Mouse (Mus musculus) heart, embryonic 12.5 days (tissue): ENCODE measurements around the gene Nrcam. TPM values are rescaled to one million over a fixed set of nuclear protein-coding genes. Genes with fewer than 3 reads are reported as not detected.

Experiments used
- ATAC-seq: fragments of 200-750 bp; cut with Nextera tagmentation; 2 replicates; pipeline ENCODE4 v1.8.0; 2017; ENCODE audit warnings: moderate TSS enrichment, moderate library complexity; ENCODE audit not compliant: insufficient number of reproducible peaks, low FRiP score
- H3K27ac ChIP-seq: fragments of 300-500 bp; sonication (generic); 2 replicates; pipeline ENCODE4 v1.5.1; 2016; ENCODE audit warnings: mild to moderate bottlenecking, moderate library complexity; ENCODE audit not compliant: poor library complexity, severe bottlenecking
- H3K27me3 ChIP-seq: fragments of 300-500 bp; sonication (generic); replicated peaks from 2 replicates; pipeline ENCODE4 v1.6.1; 2016; ENCODE audit warnings: mild to moderate bottlenecking, moderate library complexity
- H3K36me3 ChIP-seq: fragments of 300-500 bp; sonication (generic); 2 replicates; pipeline ENCODE4 v1.6.1; 2016; ENCODE audit warnings: mild to moderate bottlenecking, moderate library complexity
- H3K4me1 ChIP-seq: fragments of 300-500 bp; sonication (generic); replicated peaks from 2 replicates; pipeline ENCODE4 v1.6.1; 2016; ENCODE audit warnings: mild to moderate bottlenecking
- H3K4me2 ChIP-seq: fragments of 300-500 bp; sonication (generic); 2 replicates; pipeline ENCODE4 v1.6.1; 2016; ENCODE audit warnings: mild to moderate bottlenecking, moderate library complexity
- H3K4me3 ChIP-seq: fragments of 300-500 bp; sonication (generic); 2 replicates; pipeline ENCODE4 v1.5.1; 2016; ENCODE audit warnings: mild to moderate bottlenecking
- H3K9ac ChIP-seq: fragments of 300-500 bp; sonication (generic); 2 replicates; pipeline ENCODE4 v1.6.1; 2016; ENCODE audit warnings: mild to moderate bottlenecking, moderate library complexity
- H3K9me3 ChIP-seq: fragments of 300-500 bp; sonication (generic); replicated peaks from 2 replicates; pipeline ENCODE4 v1.6.1; 2016; ENCODE audit warnings: mild to moderate bottlenecking, moderate library complexity
- WGBS: fragments of 180-500 bp; shearing (Covaris S2); methylation state at CpG from one replicate; pipeline ENCODE4 v1.1.7; 2016; 5-methylcytosine and 5-hydroxymethylcytosine counted together
- polyA plus RNA-seq: library from polyadenylated mRNA; unstranded; fragments of >200 nt; fragmentation: Nextera tagmentation; extraction: Ambion mirVana; gene quantifications from 2 replicates; pipeline ENCODE4 v1.2.1, GENCODE M21; 2016

The Nrcam gene
- polyA plus RNA-seq, 1 experiment from 2014 or later, result 0.92 TPM

- WGBS, result 61% methylated on average over 2 of the region's 2 CpGs
- Histone ChIP-seq H3K4me3 (no peak overlapping the region), H3K27ac (no peak overlapping the region), H3K9me3 (no peaks in the 10 kb centered on the region), H3K4me1 (no peaks in the 10 kb centered on the region), H3K27me3 (no peaks in the 10 kb centered on the region), H3K36me3 (no peaks in the 10 kb centered on the region), H3K4me2 (no peak overlapping the region), H3K9ac (no peak overlapping the region)
- no peak for ATAC-seq
Measured at GRCm38 (mm10) chr12:44554051-44554450, 225.4 kb downstream of the Nrcam start.

GRCm38 (mm10) chr12:44554808-44555207 is 226.1 kb downstream of the Nrcam start:
- WGBS, result 87% methylated on average over 1 of the region's 1 CpGs

GRCm38 (mm10) chr12:44560002-44560401 is 231.3 kb downstream of the Nrcam start:
- no peaks in the 10 kb centered on the region for H3K4me1 ChIP-seq
- H3K4me3 ChIP-seq, result no peak overlapping the region
- no peaks in the 10 kb centered on the region for H3K27me3 ChIP-seq
- no peak overlapping the region for H3K4me2 ChIP-seq
- no peak overlapping the region for H3K9ac ChIP-seq
- no peaks in the 10 kb centered on the region for H3K36me3 ChIP-seq
- ATAC-seq, result no peak
- no peak overlapping the region for H3K27ac ChIP-seq
- H3K9me3 ChIP-seq, result 0 out of 2 replicates have a peak, but pooled peaks cover 3% of the 10 kb centered on the region

More at GRCm38 (mm10) chr12:44554808-44555207, 226.1 kb downstream of the Nrcam start:
- H3K4me1 ChIP-seq, result no peaks in the 10 kb centered on the region
- H3K27ac ChIP-seq, result no peak overlapping the region
- no peak overlapping the region for H3K9ac ChIP-seq
- H3K27me3 ChIP-seq, result no peaks in the 10 kb centered on the region
- H3K4me2 ChIP-seq, result no peak overlapping the region
- ATAC-seq, result no peak
- no peak overlapping the region for H3K4me3 ChIP-seq
- H3K36me3 ChIP-seq, result no peaks in the 10 kb centered on the region
- H3K9me3 ChIP-seq, result no peaks in the 10 kb centered on the region

GRCm38 (mm10) chr12:44570070-44570469 is 241.4 kb downstream of the Nrcam start:
- Histone ChIP-seq H3K4me3 (no peak overlapping the region), H3K27me3 (no peaks in the 10 kb centered on the region), H3K9ac (no peak overlapping the region), H3K4me1 (no peaks in the 10 kb centered on the region), H3K9me3 (no peaks in the 10 kb centered on the region), H3K27ac (no peak overlapping the region), H3K36me3 (no peaks in the 10 kb centered on the region), H3K4me2 (no peak overlapping the region)
- 78% methylated on average over 7 of the region's 7 CpGs for WGBS
- ATAC-seq, result no peak

GRCm38 (mm10) chr12:44572664-44573063 is 244.0 kb downstream of the Nrcam start:
- Histone ChIP-seq H3K4me2 (no peak overlapping the region), H3K27ac (no peak overlapping the region), H3K9ac (no peak overlapping the region), H3K4me1 (no peaks in the 10 kb centered on the region), H3K4me3 (no peak overlapping the region), H3K9me3 (no peaks in the 10 kb centered on the region), H3K27me3 (no peaks in the 10 kb centered on the region), H3K36me3 (no peaks in the 10 kb centered on the region)
- ATAC-seq, result no peak
- WGBS, result 24% methylated on average over 3 of the region's 3 CpGs

- no peak overlapping the region for H3K9ac ChIP-seq
- no peaks in the 10 kb centered on the region for H3K27me3 ChIP-seq
- no peaks in the 10 kb centered on the region for H3K4me1 ChIP-seq
- no peak for ATAC-seq
- H3K9me3 ChIP-seq, result no peaks in the 10 kb centered on the region
- H3K36me3 ChIP-seq, result no peaks in the 10 kb centered on the region
- no peak overlapping the region for H3K4me3 ChIP-seq
- no peak overlapping the region for H3K4me2 ChIP-seq
- H3K27ac ChIP-seq, result no peak overlapping the region
- WGBS, result 70% methylated on average over 3 of the region's 3 CpGs
Measured at GRCm38 (mm10) chr12:44574167-44574566, 245.5 kb downstream of the Nrcam start.

- H3K27ac ChIP-seq, result no peak overlapping the region
- H3K4me2 ChIP-seq, result peak overlapping the region; percentile 12; the same call in 1 of the 2 replicates
- no peak overlapping the region for H3K9ac ChIP-seq
- H3K27me3 ChIP-seq, result no peaks in the 10 kb centered on the region
- no peaks in the 10 kb centered on the region for H3K36me3 ChIP-seq
- 36% methylated on average over 16 of the region's 16 CpGs for WGBS
- H3K9me3 ChIP-seq, result no peaks in the 10 kb centered on the region
- no peak overlapping the region for H3K4me3 ChIP-seq
- 0 out of 2 replicates have a peak, but pooled peaks cover 7% of the 10 kb centered on the region for H3K4me1 ChIP-seq
- ATAC-seq, result no peak
Measured at GRCm38 (mm10) chr12:44601410-44602149, 272.9 kb downstream of the Nrcam start.

GRCm38 (mm10) chr12:44602269-44602957 is 273.7 kb downstream of the Nrcam start:
- no peak overlapping the region for H3K9ac ChIP-seq
- H3K4me1 ChIP-seq, result 0 out of 2 replicates have a peak, but pooled peaks cover 7% of the 10 kb centered on the region
- ATAC-seq, result peak; percentile 55; the same call in 1 of the 2 replicates
- H3K27me3 ChIP-seq, result no peaks in the 10 kb centered on the region
- WGBS, result 49% methylated on average over 11 of the region's 11 CpGs
- no peak overlapping the region for H3K27ac ChIP-seq
- H3K36me3 ChIP-seq, result no peaks in the 10 kb centered on the region
- H3K4me3 ChIP-seq, result no peak overlapping the region
- H3K4me2 ChIP-seq, result no peak overlapping the region
- no peaks in the 10 kb centered on the region for H3K9me3 ChIP-seq

- Histone ChIP-seq H3K27me3 (no peaks in the 10 kb centered on the region), H3K36me3 (no peaks in the 10 kb centered on the region), H3K9ac (no peak overlapping the region), H3K9me3 (no peaks in the 10 kb centered on the region), H3K4me1 (0 out of 2 replicates have a peak, but pooled peaks cover 7% of the 10 kb centered on the region), H3K4me3 (no peak overlapping the region), H3K4me2 (no peak overlapping the region), H3K27ac (no peak overlapping the region)
- peak; percentile 15; the same call in 1 of the 2 replicates for ATAC-seq
- WGBS, result 64% methylated on average over 5 of the region's 5 CpGs
Measured at GRCm38 (mm10) chr12:44602958-44603331, 274.3 kb downstream of the Nrcam start.

GRCm38 (mm10) chr12:44617001-44617421 is 288.3 kb downstream of the Nrcam start:
- H3K4me2 ChIP-seq, result no peak overlapping the region
- no peaks in the 10 kb centered on the region for H3K9me3 ChIP-seq
- H3K27ac ChIP-seq, result no peak overlapping the region
- 70% methylated on average over 2 of the region's 2 CpGs for WGBS
- no peaks in the 10 kb centered on the region for H3K36me3 ChIP-seq
- no peaks in the 10 kb centered on the region for H3K27me3 ChIP-seq
- no peak overlapping the region for H3K9ac ChIP-seq
- no peak overlapping the region for H3K4me3 ChIP-seq
- H3K4me1 ChIP-seq, result no peaks in the 10 kb centered on the region
- no peak for ATAC-seq

GRCm38 (mm10) chr12:44617488-44617887 is 288.8 kb downstream of the Nrcam start:
- no peak for ATAC-seq
- no peaks in the 10 kb centered on the region for H3K4me1 ChIP-seq
- H3K27ac ChIP-seq, result no peak overlapping the region
- H3K4me3 ChIP-seq, result no peak overlapping the region
- no peak overlapping the region for H3K4me2 ChIP-seq
- H3K36me3 ChIP-seq, result no peaks in the 10 kb centered on the region
- H3K9me3 ChIP-seq, result no peaks in the 10 kb centered on the region
- H3K27me3 ChIP-seq, result no peaks in the 10 kb centered on the region
- no peak overlapping the region for H3K9ac ChIP-seq
- 79% methylated on average over 1 of the region's 1 CpGs for WGBS
